Mouse (Mus musculus) liver, embryonic 16.5 days (tissue): Measurements from ENCODE around the gene Abhd17b. TPM values are rescaled to one million over a fixed set of nuclear protein-coding genes. Genes with fewer than 3 reads are reported as not detected.
"Not testable (repeated sequence)": the region's sequence is repeated elsewhere in the genome, so short reads cannot be mapped to it uniquely, and the experiment has no call there.

Experiments
- ATAC-seq: fragments of 200-750 bp; cut with Nextera tagmentation; 2 replicates; pipeline ENCODE4 v1.8.0; 2017; ENCODE audit warnings: low read depth, mild to moderate bottlenecking, moderate number of reproducible peaks, moderate library complexity
- H3K27ac ChIP-seq: fragments of 300-500 bp; sonication (generic); 2 replicates; pipeline ENCODE4 v1.5.1; 2014; ENCODE audit warnings: mild to moderate bottlenecking, low read length
- H3K27me3 ChIP-seq: fragments of 300-500 bp; sonication (generic); 2 replicates; pipeline ENCODE4 v1.6.1; 2014; ENCODE audit warnings: low read depth, low read length, mixed read lengths; ENCODE audit not compliant: control insufficient read depth, insufficient read depth
- H3K36me3 ChIP-seq: fragments of 300-500 bp; sonication (generic); 2 replicates; pipeline ENCODE4 v1.6.1; 2014; ENCODE audit warnings: mild to moderate bottlenecking; ENCODE audit not compliant: control insufficient read depth, insufficient read depth
- H3K4me1 ChIP-seq: fragments of 300-500 bp; sonication (generic); 2 replicates; pipeline ENCODE4 v1.6.1; 2014; ENCODE audit warnings: low read depth, low read length, mixed read lengths; ENCODE audit not compliant: control insufficient read depth
- H3K4me2 ChIP-seq: fragments of 300-500 bp; sonication (generic); 2 replicates; pipeline ENCODE4 v1.6.1; 2014; ENCODE audit warnings: low read depth, low read length, mixed read lengths
- H3K4me3 ChIP-seq: fragments of 300-500 bp; sonication (generic); 2 replicates; pipeline ENCODE4 v1.5.1; 2014; ENCODE audit warnings: low read depth, mild to moderate bottlenecking, low read length
- H3K9ac ChIP-seq: fragments of 300-500 bp; sonication (generic); 2 replicates; pipeline ENCODE4 v1.6.1; 2014; ENCODE audit warnings: low read depth, low read length
- H3K9me3 ChIP-seq: fragments of 300-500 bp; sonication (generic); replicated peaks from 2 replicates; pipeline ENCODE4 v1.6.1; 2016; ENCODE audit warnings: low read length; ENCODE audit not compliant: control insufficient read depth
- WGBS: fragments of 180-500 bp; shearing (Covaris S2); extraction: QIAGEN DNeasy Blood & Tissue Kit; methylation state at CpG from one replicate; pipeline ENCODE4 v1.1.7; 2014; ENCODE audit not compliant: insufficient replicate concordance; 5-methylcytosine and 5-hydroxymethylcytosine counted together
- polyA plus RNA-seq: library from polyadenylated mRNA; unstranded; fragments of >200 nt; fragmentation: Nextera tagmentation; extraction: Ambion mirVana; gene quantifications from 2 replicates; pipeline ENCODE4 v1.2.1, GENCODE M21; 2015

Gene Abhd17b
- polyA plus RNA-seq, 1 experiment from 2014 or later = 5.8 TPM

GRCm38 (mm10) chr19:21624148-21624535 lies 28.8 kb upstream of the Abhd17b start:
- 73% methylated on average over 4 of the region's 4 CpGs for WGBS
- H3K27ac ChIP-seq = no peak overlapping the region
- no peak for ATAC-seq

GRCm38 (mm10) chr19:21626271-21626988 lies 26.6 kb upstream of the Abhd17b start:
- Histone ChIP-seq H3K4me2 (no peak overlapping the region), H3K9ac (no peak overlapping the region), H3K4me3 (no peak overlapping the region), H3K9me3 (no peaks in the 10 kb centered on the region), H3K27ac (no peak overlapping the region), H3K36me3 (no peaks in the 10 kb centered on the region), H3K4me1 (peaks cover 3% of the 10 kb centered on the region), H3K27me3 (no peaks in the 10 kb centered on the region)
- peak; percentile 72 for ATAC-seq
- 58% methylated on average over 6 of the region's 6 CpGs for WGBS

More at GRCm38 (mm10) chr19:21624148-21624535, 28.8 kb upstream of the Abhd17b start:
- no peaks in the 10 kb centered on the region for H3K9me3 ChIP-seq
- no peaks in the 10 kb centered on the region; the same call in 1 of the 2 replicates for H3K4me1 ChIP-seq
- H3K27me3 ChIP-seq = no peaks in the 10 kb centered on the region
- no peak overlapping the region for H3K9ac ChIP-seq
- no peak overlapping the region for H3K4me3 ChIP-seq
- no peaks in the 10 kb centered on the region for H3K36me3 ChIP-seq
- H3K4me2 ChIP-seq = no peak overlapping the region

GRCm38 (mm10) chr19:21628440-21628839 lies 24.5 kb upstream of the Abhd17b start:
- ATAC-seq, H3K4me3 ChIP-seq: not testable (repeated sequence)

GRCm38 (mm10) chr19:21629030-21629429 lies 24.0 kb upstream of the Abhd17b start:
- H3K9ac ChIP-seq = no peak overlapping the region
- H3K4me3 ChIP-seq = no peak overlapping the region
- ATAC-seq = no peak
- H3K27ac ChIP-seq = no peak overlapping the region
- no peaks in the 10 kb centered on the region for H3K36me3 ChIP-seq
- WGBS = 89% methylated on average over 1 of the region's 1 CpGs
- peaks cover 3% of the 10 kb centered on the region for H3K4me1 ChIP-seq
- H3K27me3 ChIP-seq = no peaks in the 10 kb centered on the region
- no peaks in the 10 kb centered on the region for H3K9me3 ChIP-seq
- no peak overlapping the region for H3K4me2 ChIP-seq

More at GRCm38 (mm10) chr19:21628440-21628839, 24.5 kb upstream of the Abhd17b start:
- H3K36me3 ChIP-seq, H3K4me1 ChIP-seq, H3K9ac ChIP-seq, H3K27ac ChIP-seq, H3K9me3 ChIP-seq, H3K27me3 ChIP-seq, H3K4me2 ChIP-seq: not testable (repeated sequence)
- 61% methylated on average over 11 of the region's 11 CpGs for WGBS

- ATAC-seq = no peak
- Histone ChIP-seq H3K4me1 (peaks cover 3% of the 10 kb centered on the region), H3K36me3 (no peaks in the 10 kb centered on the region), H3K27me3 (no peaks in the 10 kb centered on the region), H3K27ac (no peak overlapping the region), H3K4me2 (no peak overlapping the region), H3K9me3 (no peaks in the 10 kb centered on the region), H3K4me3 (no peak overlapping the region), H3K9ac (no peak overlapping the region)
- WGBS = 56% methylated on average over 1 of the region's 1 CpGs
Observed at GRCm38 (mm10) chr19:21629501-21629900, 23.5 kb upstream of the Abhd17b start.

- no peak overlapping the region for H3K4me2 ChIP-seq
- peaks cover 3% of the 10 kb centered on the region for H3K4me1 ChIP-seq
- H3K9ac ChIP-seq = no peak overlapping the region
- ATAC-seq = no peak
- no peaks in the 10 kb centered on the region for H3K9me3 ChIP-seq
- no peak overlapping the region for H3K27ac ChIP-seq
- H3K36me3 ChIP-seq = no peaks in the 10 kb centered on the region
- no peak overlapping the region for H3K4me3 ChIP-seq
- H3K27me3 ChIP-seq = no peaks in the 10 kb centered on the region
- WGBS = 29% methylated on average over 14 of the region's 14 CpGs
Observed at GRCm38 (mm10) chr19:21630656-21631331, 22.2 kb upstream of the Abhd17b start.

- H3K9ac ChIP-seq = no peak overlapping the region
- no peaks in the 10 kb centered on the region for H3K36me3 ChIP-seq
- ATAC-seq = no peak
- no peaks in the 10 kb centered on the region for H3K9me3 ChIP-seq
- H3K4me3 ChIP-seq = no peak overlapping the region
- no peak overlapping the region for H3K4me2 ChIP-seq
- H3K27ac ChIP-seq = no peak overlapping the region
- WGBS = 58% methylated on average over 2 of the region's 2 CpGs
- H3K4me1 ChIP-seq = peaks cover 3% of the 10 kb centered on the region
- no peaks in the 10 kb centered on the region for H3K27me3 ChIP-seq
Observed at GRCm38 (mm10) chr19:21635406-21635805, 17.6 kb upstream of the Abhd17b start.

GRCm38 (mm10) chr19:21636907-21637306 lies 16.1 kb upstream of the Abhd17b start:
- no peaks in the 10 kb centered on the region for H3K9me3 ChIP-seq
- WGBS = 68% methylated on average over 3 of the region's 3 CpGs
- H3K4me2 ChIP-seq = no peak overlapping the region
- no peak overlapping the region for H3K4me3 ChIP-seq
- H3K9ac ChIP-seq = no peak overlapping the region
- H3K4me1 ChIP-seq = no peaks in the 10 kb centered on the region; the same call in 1 of the 2 replicates
- no peak overlapping the region for H3K27ac ChIP-seq
- H3K27me3 ChIP-seq = no peaks in the 10 kb centered on the region
- ATAC-seq = no peak
- H3K36me3 ChIP-seq = no peaks in the 10 kb centered on the region

GRCm38 (mm10) chr19:21637672-21638071 lies 15.3 kb upstream of the Abhd17b start:
- Histone ChIP-seq H3K27ac (no peak overlapping the region), H3K9me3 (no peaks in the 10 kb centered on the region), H3K4me1 (no peaks in the 10 kb centered on the region; the same call in 1 of the 2 replicates), H3K4me2 (no peak overlapping the region), H3K9ac (no peak overlapping the region), H3K4me3 (no peak overlapping the region), H3K36me3 (no peaks in the 10 kb centered on the region), H3K27me3 (no peaks in the 10 kb centered on the region)
- ATAC-seq = no peak
- WGBS = 71% methylated on average over 7 of the region's 7 CpGs
